In genomic region chr10:100054006-100054405, GRCm38 (mm10) we compare ENCODE assay signal across 9 mouse cellular contexts. TPM values are rescaled to one million over a fixed set of nuclear protein-coding genes. Genes with fewer than 3 reads are reported as not detected.
DNase-seq lines count a peak whose midpoint lies in the region; ATAC-seq and TF ChIP-seq lines count a peak whose summit lies in the region.
"Had no signal": no experiment of that assay in that cellular context is flagged by ENCODE, and none has a peak within 500 bp of the region (broad histone marks: within the 10 kb centered on the region; RNA-seq: fewer than 3 reads in every experiment).

No protein-coding gene starts in this region.

- no peak overlapping the region for H3K4me2 ChIP-seq in intestine, embryonic 14.5 days (ENCODE audit: low read length)
- no peak overlapping the region for H3K4me2 ChIP-seq in intestine, postnatal 0 days (replicated peaks; ENCODE audit: low read depth)
- no peak overlapping the region for H3K4me2 ChIP-seq in lung, embryonic 16.5 days (ENCODE audit: low read depth, low read length)
- H3K4me2 ChIP-seq in neural tube, embryonic 15.5 days: no peak overlapping the region

- no peaks in the 10 kb centered on the region; the same call in 1 of the 2 replicates for H3K4me1 ChIP-seq in intestine, embryonic 14.5 days (replicated peaks; ENCODE audit: control insufficient read depth, insufficient read depth, low read length)
- H3K4me1 ChIP-seq in intestine, postnatal 0 days (replicated peaks; ENCODE audit: control insufficient read depth, insufficient read depth, low read length): no peaks in the 10 kb centered on the region
- H3K4me1 ChIP-seq in lung, embryonic 16.5 days (replicated peaks; ENCODE audit: control insufficient read depth, insufficient read depth, low read length): peaks cover 47% of the 10 kb centered on the region
- peaks cover 6% of the 10 kb centered on the region; the same call in 1 of the 2 replicates for H3K4me1 ChIP-seq in neural tube, embryonic 15.5 days

- H3K27me3 ChIP-seq in intestine, embryonic 14.5 days (replicated peaks; ENCODE audit: control insufficient read depth, insufficient read depth, low read length): no peaks in the 10 kb centered on the region
- H3K27me3 ChIP-seq in intestine, postnatal 0 days (replicated peaks; ENCODE audit: control insufficient read depth, insufficient read depth, low read length): no peaks in the 10 kb centered on the region
- H3K27me3 ChIP-seq in lung, embryonic 16.5 days (ENCODE audit: control insufficient read depth, insufficient read depth, low read depth, low read length): no peaks in the 10 kb centered on the region
- no peaks in the 10 kb centered on the region for H3K27me3 ChIP-seq in neural tube, embryonic 15.5 days (replicated peaks)

- no peak overlapping the region for H3K9ac ChIP-seq in intestine, embryonic 14.5 days (ENCODE audit: low read length)
- H3K9ac ChIP-seq in intestine, postnatal 0 days (ENCODE audit: low read depth, low read length): no peak overlapping the region
- no peak overlapping the region for H3K9ac ChIP-seq in lung, embryonic 16.5 days (ENCODE audit: low read length)
- H3K9ac ChIP-seq in neural tube, embryonic 15.5 days (replicated peaks): no peak overlapping the region

- no peak overlapping the region for H3K4me3 ChIP-seq in intestine, embryonic 14.5 days (ENCODE audit: low read depth, low read length)
- H3K4me3 ChIP-seq in intestine, postnatal 0 days (ENCODE audit: low read depth, low read length): no peak overlapping the region
- no peak overlapping the region for H3K4me3 ChIP-seq in lung, embryonic 16.5 days (ENCODE audit: low read length)
- no peak overlapping the region for H3K4me3 ChIP-seq in neural tube, embryonic 15.5 days (replicated peaks)
- H3K4me3 ChIP-seq: myocyte had no signal

- H3K27ac ChIP-seq in intestine, embryonic 14.5 days (ENCODE audit: low read depth): no peak overlapping the region
- no peak overlapping the region for H3K27ac ChIP-seq in intestine, postnatal 0 days (ENCODE audit: low read depth, low read length)
- H3K27ac ChIP-seq in lung, embryonic 16.5 days (ENCODE audit: low read length): peak overlapping the region; percentile 62
- H3K27ac ChIP-seq in neural tube, embryonic 15.5 days (replicated peaks): no peak overlapping the region

- no peak for DNase-seq in intestine, embryonic 14.5 days (ENCODE audit: low spot score)
- peak; percentile 81 for DNase-seq in adrenal gland, adult 2 months
- peak; percentile 79 to 87 for DNase-seq in frontal cortex, adult 2 months (ENCODE audit: extremely low spot score in 1 of 2, low spot score in 1 of 2)
- DNase-seq in neural tube, embryonic 10.5 days (ENCODE audit: extremely low spot score, low spot score): no peak
- DNase-seq in thymus, postnatal 0 days (ENCODE audit: low spot score): no peak

- no peaks in the 10 kb centered on the region for H3K36me3 ChIP-seq in intestine, embryonic 14.5 days (ENCODE audit: control insufficient read depth, insufficient read depth, low read length)
- H3K36me3 ChIP-seq in intestine, postnatal 0 days (ENCODE audit: control insufficient read depth, insufficient read depth): 0 out of 2 replicates have a peak, but pooled peaks cover 9% of the 10 kb centered on the region
- H3K36me3 ChIP-seq in lung, embryonic 16.5 days (ENCODE audit: control insufficient read depth, insufficient read depth, low read length): 0 out of 2 replicates have a peak, but pooled peaks cover 6% of the 10 kb centered on the region
- H3K36me3 ChIP-seq in neural tube, embryonic 15.5 days: no peaks in the 10 kb centered on the region

- no peaks in the 10 kb centered on the region for H3K9me3 ChIP-seq in intestine, embryonic 14.5 days (ENCODE audit: control insufficient read depth, low read length)
- no peaks in the 10 kb centered on the region for H3K9me3 ChIP-seq in intestine, postnatal 0 days (ENCODE audit: control insufficient read depth)
- H3K9me3 ChIP-seq in lung, embryonic 16.5 days (ENCODE audit: control insufficient read depth, low read length): no peaks in the 10 kb centered on the region
- H3K9me3 ChIP-seq in neural tube, embryonic 15.5 days (replicated peaks): no peaks in the 10 kb centered on the region

- ATAC-seq in intestine, embryonic 14.5 days (replicated peaks; ENCODE audit: low FRiP score, low TSS enrichment, low read depth): 0 out of 2 replicates have a peak, but pooled peaks have one; percentile 45
- ATAC-seq in intestine, postnatal 0 days: no peak
- ATAC-seq in lung, embryonic 16.5 days (ENCODE audit: low read depth): peak; percentile 75
- no peak for ATAC-seq in neural tube, embryonic 15.5 days (ENCODE audit: low FRiP score)

- TF ChIP-seq CTCF in intestine, postnatal 0 days (IDR thresholded peaks at IDR 0.05; ENCODE audit: low read depth): no peak

- 69% methylated on average over 3 of the region's 3 CpGs for WGBS in intestine, embryonic 14.5 days
- 69% methylated on average over 3 of the region's 3 CpGs for WGBS in intestine, postnatal 0 days
- 52% methylated on average over 3 of the region's 3 CpGs for WGBS in lung, embryonic 16.5 days
- WGBS in neural tube, embryonic 15.5 days: 72% methylated on average over 3 of the region's 3 CpGs

RNA-seq across cellular contexts. Expression of gene Kitl, which starts 38.6 kb away (rescaled TPM):
- 38.5 and 40.2 TPM in 2 replicates for polyA plus RNA-seq in intestine, embryonic 14.5 days (2014; fragmentation: Nextera tagmentation; extraction: Ambion mirVana)
- polyA plus RNA-seq in intestine, postnatal 0 days (2015; fragmentation: Nextera tagmentation; extraction: Ambion mirVana): 15.8 and 16.3 TPM in 2 replicates
- total RNA-seq in adrenal gland, adult 2 months (2021): 10 to 100 TPM; 13.8 to 27.0 TPM
- polyA plus RNA-seq in adrenal gland, adult 2 months (2012; rRNA removed): 38.4 and 39.7 TPM in 2 replicates
- 21.0 and 23.0 TPM in 2 replicates for polyA plus RNA-seq in frontal cortex, adult 2 months (2012; rRNA removed)
- polyA plus RNA-seq in lung, embryonic 16.5 days (2015; fragmentation: Nextera tagmentation; extraction: Ambion mirVana): 38.5 and 41.2 TPM in 2 replicates
- polyA plus RNA-seq in neural tube, embryonic 15.5 days (2015; fragmentation: Nextera tagmentation; extraction: Ambion mirVana): 24.5 and 26.5 TPM in 2 replicates
- 9.2 and 12.9 TPM in 2 replicates for polyA plus RNA-seq in thymus, postnatal 0 days (2015; fragmentation: Nextera tagmentation; extraction: Ambion mirVana)

Comparison
In these comparisons a context has a peak if more than half of its experiments do, and no peak if none do; other contexts are left out.
1. ATAC-seq: peak in intestine, embryonic 14.5 days (single experiment) and lung, embryonic 16.5 days (single experiment); none in intestine, postnatal 0 days (single experiment) and neural tube, embryonic 15.5 days (single experiment).
2. DNase-seq: peak in adrenal gland, adult 2 months (single experiment) and frontal cortex, adult 2 months (2 of 2); none in intestine, embryonic 14.5 days (single experiment), neural tube, embryonic 10.5 days (single experiment) and thymus, postnatal 0 days (single experiment).